Mouse (Mus musculus) liver, embryonic 16.5 days (tissue): Measurements from ENCODE around the gene Ubiad1. TPM values are rescaled to one million over a fixed set of nuclear protein-coding genes. Genes with fewer than 3 reads are reported as not detected.

Source experiments
- ATAC-seq: fragments of 200-750 bp; cut with Nextera tagmentation; 2 replicates; pipeline ENCODE4 v1.8.0; 2017; ENCODE audit warnings: low read depth, mild to moderate bottlenecking, moderate number of reproducible peaks, moderate library complexity
- H3K27ac ChIP-seq: fragments of 300-500 bp; sonication (generic); 2 replicates; pipeline ENCODE4 v1.5.1; 2014; ENCODE audit warnings: mild to moderate bottlenecking, low read length
- H3K27me3 ChIP-seq: fragments of 300-500 bp; sonication (generic); 2 replicates; pipeline ENCODE4 v1.6.1; 2014; ENCODE audit warnings: low read depth, low read length, mixed read lengths; ENCODE audit not compliant: control insufficient read depth, insufficient read depth
- H3K36me3 ChIP-seq: fragments of 300-500 bp; sonication (generic); 2 replicates; pipeline ENCODE4 v1.6.1; 2014; ENCODE audit warnings: mild to moderate bottlenecking; ENCODE audit not compliant: control insufficient read depth, insufficient read depth
- H3K4me1 ChIP-seq: fragments of 300-500 bp; sonication (generic); 2 replicates; pipeline ENCODE4 v1.6.1; 2014; ENCODE audit warnings: low read depth, low read length, mixed read lengths; ENCODE audit not compliant: control insufficient read depth
- H3K4me2 ChIP-seq: fragments of 300-500 bp; sonication (generic); 2 replicates; pipeline ENCODE4 v1.6.1; 2014; ENCODE audit warnings: low read depth, low read length, mixed read lengths
- H3K4me3 ChIP-seq: fragments of 300-500 bp; sonication (generic); 2 replicates; pipeline ENCODE4 v1.5.1; 2014; ENCODE audit warnings: low read depth, mild to moderate bottlenecking, low read length
- H3K9ac ChIP-seq: fragments of 300-500 bp; sonication (generic); 2 replicates; pipeline ENCODE4 v1.6.1; 2014; ENCODE audit warnings: low read depth, low read length
- H3K9me3 ChIP-seq: fragments of 300-500 bp; sonication (generic); replicated peaks from 2 replicates; pipeline ENCODE4 v1.6.1; 2016; ENCODE audit warnings: low read length; ENCODE audit not compliant: control insufficient read depth
- WGBS: fragments of 180-500 bp; shearing (Covaris S2); extraction: QIAGEN DNeasy Blood & Tissue Kit; methylation state at CpG from one replicate; pipeline ENCODE4 v1.1.7; 2014; ENCODE audit not compliant: insufficient replicate concordance; 5-methylcytosine and 5-hydroxymethylcytosine counted together
- polyA plus RNA-seq: library from polyadenylated mRNA; unstranded; fragments of >200 nt; fragmentation: Nextera tagmentation; extraction: Ambion mirVana; gene quantifications from 2 replicates; pipeline ENCODE4 v1.2.1, GENCODE M21; 2015

Ubiad1 gene
- polyA plus RNA-seq, 1 experiment from 2014 or later, result 11.9 TPM

DNA sequence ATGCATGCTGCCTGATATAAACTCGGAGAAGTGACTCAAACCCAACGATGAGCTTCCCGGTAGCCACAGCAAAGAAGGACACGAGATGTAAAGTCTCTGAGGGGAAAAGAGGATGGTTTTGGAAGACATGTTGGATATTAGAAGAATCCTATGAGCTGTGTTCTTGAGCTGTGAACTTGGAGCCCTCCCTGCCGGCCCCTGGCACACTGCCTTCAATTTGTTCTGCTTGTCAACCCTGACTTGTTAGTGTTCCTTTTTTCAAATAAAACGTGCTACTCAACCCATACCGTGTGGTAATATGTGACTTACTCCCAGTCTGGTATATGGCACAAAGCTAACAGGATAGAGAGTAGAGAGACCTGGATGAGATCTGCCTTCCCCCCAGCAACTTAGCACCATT lies 59.3 kb downstream of the Ubiad1 start:
- Histone ChIP-seq H3K9ac (no peak overlapping the region), H3K36me3 (no peaks in the 10 kb centered on the region), H3K4me3 (no peak overlapping the region), H3K27me3 (no peaks in the 10 kb centered on the region), H3K9me3 (no peaks in the 10 kb centered on the region), H3K4me1 (no peaks in the 10 kb centered on the region), H3K4me2 (no peak overlapping the region), H3K27ac (no peak overlapping the region)
- WGBS, result 69% methylated on average over 7 of the region's 7 CpGs
- ATAC-seq, result no peak

Other genes starting within 250 kb of the Ubiad1 start
- 0.17 TPM in 1 of 2 replicates, not detected in the other for gene Disp3, start 156.8 kb downstream of the Ubiad1 start, polyA plus RNA-seq
- 7.6 and 9.3 TPM in 2 replicates for gene Mtor, start 3.8 kb upstream of the Ubiad1 start, polyA plus RNA-seq
- gene Angptl7, start 55.7 kb upstream of the Ubiad1 start, polyA plus RNA-seq, result 0.43 and 0.83 TPM in 2 replicates
- gene Exosc10, start 113.7 kb upstream of the Ubiad1 start, polyA plus RNA-seq, result 30.3 and 31.4 TPM in 2 replicates
- 88.3 and 94.2 TPM in 2 replicates for gene Srm, start 146.7 kb upstream of the Ubiad1 start, polyA plus RNA-seq
- gene Masp2, start 157.8 kb upstream of the Ubiad1 start, polyA plus RNA-seq, result 58.7 and 65.9 TPM in 2 replicates
- 110 and 128 TPM in 2 replicates for gene Tardbp, start 182.2 kb upstream of the Ubiad1 start, polyA plus RNA-seq
- gene Gm572, start 198.5 kb upstream of the Ubiad1 start, polyA plus RNA-seq, result not detected in 2 replicates